Mouse (Mus musculus): Measurements from ENCODE around the gene Tex16. TPM values are rescaled to one million over a fixed set of nuclear protein-coding genes. Genes with fewer than 3 reads are reported as not detected.

The Tex16 gene
- polyA plus RNA-seq (2015; fragmentation: Illumina TruSeq; extraction: RNeasy Lipid Tissue Mini Kit (QIAGEN cat#74804); ENCODE audit: low read depth, low replicate concordance), result not detected

GRCm38 (mm10) chrX:112010707-112011106 is at the start of gene Tex16:
Gene Tex16 (plus strand): TSS chrX:112011007.

Other genes with a start within 250 kb of the Tex16 start
- not detected for gene Gm45194, start 119.6 kb upstream of the Tex16 start, polyA plus RNA-seq (2015; fragmentation: Illumina TruSeq; extraction: RNeasy Lipid Tissue Mini Kit (QIAGEN cat#74804); ENCODE audit: low read depth, low replicate concordance)
- gene 4933403O08Rik, start 228.0 kb downstream of the Tex16 start, polyA plus RNA-seq (2015; fragmentation: Illumina TruSeq; extraction: RNeasy Lipid Tissue Mini Kit (QIAGEN cat#74804); ENCODE audit: low read depth, low replicate concordance), result not detected